Mouse (Mus musculus): ENCODE measurements around the gene Zfp710.
"Not testable (repeated sequence)": the region's sequence is repeated elsewhere in the genome, so short reads cannot be mapped to it uniquely, and the experiment has no call there.

Gene Zfp710

GRCm38 (mm10) chr7:80026990-80027635 is 2.5 kb downstream of the Zfp710 start:
- peak; percentile 75 to 82 for DNase-seq

GRCm38 (mm10) chr7:80027636-80028417 is 3.2 kb downstream of the Zfp710 start:
- DNase-seq, result peak; percentile 39 to 40

GRCm38 (mm10) chr7:80028418-80028720 is 3.8 kb downstream of the Zfp710 start:
- DNase-seq, result no peak

GRCm38 (mm10) chr7:80030009-80030408 is 5.4 kb downstream of the Zfp710 start:
- DNase-seq, result no peak

GRCm38 (mm10) chr7:80030486-80030885 is 5.9 kb downstream of the Zfp710 start:
- DNase-seq, result no peak

GRCm38 (mm10) chr7:80030987-80031386 is 6.4 kb downstream of the Zfp710 start:
- no peak for DNase-seq

GRCm38 (mm10) chr7:80031478-80031877 is 6.9 kb downstream of the Zfp710 start:
- no peak for DNase-seq

GRCm38 (mm10) chr7:80032216-80033052 is 7.8 kb downstream of the Zfp710 start:
- peak in 1 of 2 experiments; percentile 14 for DNase-seq

GRCm38 (mm10) chr7:80033064-80033717 is 8.6 kb downstream of the Zfp710 start:
- peak in 1 of 2 experiments; percentile 14 for DNase-seq

GRCm38 (mm10) chr7:80033771-80034170 is 9.2 kb downstream of the Zfp710 start:
- no peak for DNase-seq

- no peak for DNase-seq
Observed at GRCm38 (mm10) chr7:80035086-80035485, 10.5 kb downstream of the Zfp710 start.

- no peak for DNase-seq
Observed at GRCm38 (mm10) chr7:80035748-80036147, 11.1 kb downstream of the Zfp710 start.

- DNase-seq, result no peak
Observed at GRCm38 (mm10) chr7:80039699-80040098, 15.1 kb downstream of the Zfp710 start.

GRCm38 (mm10) chr7:80044170-80044569 is 19.6 kb downstream of the Zfp710 start:
- DNase-seq, result no peak

GRCm38 (mm10) chr7:80047041-80047440 is 22.4 kb downstream of the Zfp710 start:
- DNase-seq, result no peak

- no peak for DNase-seq
Observed at GRCm38 (mm10) chr7:80049746-80050145, 25.1 kb downstream of the Zfp710 start.

- not testable (repeated sequence) for DNase-seq
Observed at GRCm38 (mm10) chr7:80050382-80050781, 25.8 kb downstream of the Zfp710 start.

GRCm38 (mm10) chr7:80051835-80052234 is 27.2 kb downstream of the Zfp710 start:
- DNase-seq, result no peak

GRCm38 (mm10) chr7:80052261-80052660 is 27.6 kb downstream of the Zfp710 start:
- DNase-seq, result no peak

- DNase-seq, result no peak
Observed at GRCm38 (mm10) chr7:80053147-80053546, 28.5 kb downstream of the Zfp710 start.

GRCm38 (mm10) chr7:80055781-80056180 is 31.2 kb downstream of the Zfp710 start:
- no peak for DNase-seq

- no peak for DNase-seq
Observed at GRCm38 (mm10) chr7:80057002-80057691, 32.5 kb downstream of the Zfp710 start.

All from thymus, postnatal 36 days (tissue).